Comparison of ENCODE assay signal across 10 mouse cellular contexts in genomic region chr17:70992662-70993061, GRCm38 (mm10). TPM values are rescaled to one million over a fixed set of nuclear protein-coding genes. Genes with fewer than 3 reads are reported as not detected.
DNase-seq lines count a peak whose midpoint lies in the region; ATAC-seq and TF ChIP-seq lines count a peak whose summit lies in the region.
"Had no signal": no experiment of that assay in that cellular context is flagged by ENCODE, and none has a peak within 500 bp of the region (broad histone marks: within the 10 kb centered on the region; RNA-seq: fewer than 3 reads in every experiment).

No protein-coding gene starts in this region.

- H3K27me3 ChIP-seq in kidney, postnatal 0 days (ENCODE audit: insufficient read depth, low read length): no peaks in the 10 kb centered on the region
- H3K27me3 ChIP-seq in intestine, postnatal 0 days (replicated peaks; ENCODE audit: control insufficient read depth, insufficient read depth, low read length): no peaks in the 10 kb centered on the region
- H3K27me3 ChIP-seq in midbrain, embryonic 16.5 days (ENCODE audit: control insufficient read depth, insufficient read depth, low read depth, low read length): no peaks in the 10 kb centered on the region

- peak overlapping the region; percentile 56; the same call in 1 of the 2 replicates for H3K4me3 ChIP-seq in gastrocnemius, adult 2 months
- no peak overlapping the region for H3K4me3 ChIP-seq in kidney, postnatal 0 days (replicated peaks; ENCODE audit: low read depth, low read length)
- H3K4me3 ChIP-seq in intestine, postnatal 0 days (ENCODE audit: low read depth, low read length): no peak overlapping the region
- H3K4me3 ChIP-seq in midbrain, embryonic 16.5 days (ENCODE audit: low read depth, low read length): no peak overlapping the region
- H3K4me3 ChIP-seq: hindbrain, embryonic 10.5 days had no signal

- no peak for TF ChIP-seq CTCF in gastrocnemius, adult 2 months (IDR thresholded peaks at IDR 0.05)
- no peak for TF ChIP-seq CTCF in kidney, postnatal 0 days (IDR thresholded peaks at IDR 0.05; ENCODE audit: low read depth)
- no peak for TF ChIP-seq CTCF in intestine, postnatal 0 days (IDR thresholded peaks at IDR 0.05; ENCODE audit: low read depth)

- peaks cover 26% of the 10 kb centered on the region for H3K36me3 ChIP-seq in kidney, postnatal 0 days (ENCODE audit: insufficient read depth, low read length)
- peaks cover 28% of the 10 kb centered on the region for H3K36me3 ChIP-seq in intestine, postnatal 0 days (ENCODE audit: control insufficient read depth, insufficient read depth)
- H3K36me3 ChIP-seq in midbrain, embryonic 16.5 days (ENCODE audit: control insufficient read depth, insufficient read depth, low read length): no peaks in the 10 kb centered on the region; the same call in 1 of the 2 replicates

- 74% methylated on average over 9 of the region's 9 CpGs for WGBS in kidney, postnatal 0 days
- WGBS in intestine, postnatal 0 days: 68% methylated on average over 9 of the region's 9 CpGs
- 89% methylated on average over 9 of the region's 9 CpGs for WGBS in midbrain, embryonic 16.5 days

- H3K9ac ChIP-seq in kidney, postnatal 0 days (ENCODE audit: low read depth, low read length): no peak overlapping the region
- no peak overlapping the region for H3K9ac ChIP-seq in intestine, postnatal 0 days (ENCODE audit: low read depth, low read length)
- H3K9ac ChIP-seq in midbrain, embryonic 16.5 days (ENCODE audit: low read depth, low read length): no peak overlapping the region
- H3K9ac ChIP-seq: liver, embryonic 14.5 days had no signal

- H3K4me2 ChIP-seq in kidney, postnatal 0 days (ENCODE audit: low read length): no peak overlapping the region
- no peak overlapping the region for H3K4me2 ChIP-seq in intestine, postnatal 0 days (replicated peaks; ENCODE audit: low read depth)
- no peak overlapping the region for H3K4me2 ChIP-seq in midbrain, embryonic 16.5 days (ENCODE audit: low read length)

- peak overlapping the region; percentile 100 for H3K27ac ChIP-seq in gastrocnemius, adult 2 months
- H3K27ac ChIP-seq in kidney, postnatal 0 days: 0 out of 2 replicates have a peak overlapping the region, but pooled peaks have one; percentile 47
- H3K27ac ChIP-seq in intestine, postnatal 0 days (ENCODE audit: low read depth, low read length): peak overlapping the region; percentile 11
- no peak overlapping the region for H3K27ac ChIP-seq in midbrain, embryonic 16.5 days (ENCODE audit: low read length)
- H3K27ac ChIP-seq: hindbrain, embryonic 10.5 days; liver, embryonic 14.5 days had no signal

- no peak for ATAC-seq in kidney, postnatal 0 days (replicated peaks; ENCODE audit: low FRiP score, low read depth)
- ATAC-seq in intestine, postnatal 0 days: no peak
- no peak for ATAC-seq in midbrain, embryonic 16.5 days

- no peaks in the 10 kb centered on the region for H3K9me3 ChIP-seq in kidney, postnatal 0 days (replicated peaks; ENCODE audit: low read length)
- no peaks in the 10 kb centered on the region for H3K9me3 ChIP-seq in intestine, postnatal 0 days (ENCODE audit: control insufficient read depth)
- H3K9me3 ChIP-seq in midbrain, embryonic 16.5 days (replicated peaks; ENCODE audit: control insufficient read depth, low read length, poor library complexity, severe bottlenecking): no peaks in the 10 kb centered on the region
- H3K9me3 ChIP-seq: hindbrain, embryonic 10.5 days had no signal

- peaks cover 16% of the 10 kb centered on the region for H3K4me1 ChIP-seq in kidney, postnatal 0 days (replicated peaks; ENCODE audit: insufficient read depth, low read length)
- H3K4me1 ChIP-seq in intestine, postnatal 0 days (replicated peaks; ENCODE audit: control insufficient read depth, insufficient read depth, low read length): peaks cover 3% of the 10 kb centered on the region; the same call in 1 of the 2 replicates
- H3K4me1 ChIP-seq in midbrain, embryonic 16.5 days (ENCODE audit: control insufficient read depth, insufficient read depth, low read length): peaks cover 23% of the 10 kb centered on the region

- intact Hi-C loops in gastrocnemius, adult 2 months (cut with DNase I): no loop called here

- no peak for DNase-seq in gastrocnemius, adult 2 months
- no peak for DNase-seq in gastrocnemius, adult 18-20 months (ENCODE audit: low spot score)
- no peak for DNase-seq in kidney, postnatal 0 days (ENCODE audit: low spot score)
- no peak for DNase-seq in kidney, adult 11 months
- DNase-seq in ZHBTc4 (ENCODE audit: low read depth, low spot score): peak; percentile 83
- DNase-seq in left cerebral cortex, adult 11 months (ENCODE audit: low spot score): no peak

RNA-seq across cellular contexts. Expression of gene Myom1, which starts 9.8 kb away (rescaled TPM):
- 1,000 to 10,000 TPM; 1,223 to 1,379 TPM for total RNA-seq in gastrocnemius, adult 2 months (2021)
- total RNA-seq in gastrocnemius, adult 18-20 months (2021): 1,000 to 10,000 TPM; 1,275 to 1,360 TPM
- polyA plus RNA-seq in kidney, postnatal 0 days (2015; fragmentation: Nextera tagmentation; extraction: Ambion mirVana): 2.8 and 3.0 TPM in 2 replicates
- 8.9 and 12.4 TPM in 2 replicates for polyA plus RNA-seq in intestine, postnatal 0 days (2015; fragmentation: Nextera tagmentation; extraction: Ambion mirVana)
- 1.3 and 1.4 TPM in 2 replicates for polyA plus RNA-seq in midbrain, embryonic 16.5 days (2015; fragmentation: Nextera tagmentation; extraction: Ambion mirVana)

RNA-seq across cellular contexts. Expression of gene Myl12a, which starts 10.0 kb away (rescaled TPM):
- 100 to 1,000 TPM; 301 to 553 TPM for total RNA-seq in gastrocnemius, adult 2 months (2021)
- 100 to 1,000 TPM; 404 to 553 TPM for total RNA-seq in gastrocnemius, adult 18-20 months (2021)
- 852 and 897 TPM in 2 replicates for polyA plus RNA-seq in kidney, postnatal 0 days (2015; fragmentation: Nextera tagmentation; extraction: Ambion mirVana)
- polyA plus RNA-seq in intestine, postnatal 0 days (2015; fragmentation: Nextera tagmentation; extraction: Ambion mirVana): 396 and 417 TPM in 2 replicates
- 82.2 and 92.0 TPM in 2 replicates for polyA plus RNA-seq in midbrain, embryonic 16.5 days (2015; fragmentation: Nextera tagmentation; extraction: Ambion mirVana)
